Mouse (Mus musculus) limb, embryonic 13.5 days (tissue): ENCODE data around the gene Pnpla2. TPM values are rescaled to one million over a fixed set of nuclear protein-coding genes. Genes with fewer than 3 reads are reported as not detected.

ENCODE experiments used
- ATAC-seq: fragments of 200-750 bp; cut with Nextera tagmentation; 2 replicates; pipeline ENCODE4 v1.8.0; 2017; ENCODE audit warnings: low read depth, moderate number of reproducible peaks, moderate TSS enrichment; ENCODE audit not compliant: low FRiP score
- H3K27ac ChIP-seq: fragments of 300-500 bp; sonication (generic); 2 replicates; pipeline ENCODE4 v1.5.1; 2015; ENCODE audit warnings: inconsistent platforms, mild to moderate bottlenecking, moderate library complexity
- H3K27me3 ChIP-seq: fragments of 300-500 bp; sonication (generic); 2 replicates; pipeline ENCODE4 v1.6.1; 2015; ENCODE audit warnings: mild to moderate bottlenecking, inconsistent platforms
- H3K36me3 ChIP-seq: fragments of 300-500 bp; sonication (generic); 2 replicates; pipeline ENCODE4 v1.6.1; 2015; ENCODE audit warnings: inconsistent platforms, mild to moderate bottlenecking, moderate library complexity
- H3K4me1 ChIP-seq: fragments of 300-500 bp; sonication (generic); 2 replicates; pipeline ENCODE4 v1.6.1; 2015; ENCODE audit warnings: inconsistent platforms
- H3K4me2 ChIP-seq: fragments of 300-500 bp; sonication (generic); replicated peaks from 2 replicates; pipeline ENCODE4 v1.6.1; 2015; ENCODE audit warnings: inconsistent platforms, mild to moderate bottlenecking, moderate library complexity
- H3K4me3 ChIP-seq: fragments of 300-500 bp; sonication (generic); 2 replicates; pipeline ENCODE4 v1.5.1; 2015; ENCODE audit warnings: moderate library complexity, mild to moderate bottlenecking, inconsistent platforms
- H3K9ac ChIP-seq: fragments of 300-500 bp; sonication (generic); 2 replicates; pipeline ENCODE4 v1.6.1; 2015; ENCODE audit warnings: mild to moderate bottlenecking, inconsistent platforms
- H3K9me3 ChIP-seq: fragments of 300-500 bp; sonication (generic); 2 replicates; pipeline ENCODE4 v1.6.1; 2016; ENCODE audit warnings: inconsistent platforms
- WGBS: fragments of 180-500 bp; shearing (Covaris S2); methylation state at CpG from one replicate; pipeline ENCODE4 v1.1.7; 2015; 5-methylcytosine and 5-hydroxymethylcytosine counted together
- polyA plus RNA-seq: library from polyadenylated mRNA; unstranded; fragments of >200 nt; fragmentation: Nextera tagmentation; extraction: Ambion mirVana; gene quantifications from 2 replicates; pipeline ENCODE4 v1.2.1, GENCODE M21; 2015

Gene Pnpla2
- polyA plus RNA-seq, 1 experiment from 2014 or later = 14.7 TPM

DNA sequence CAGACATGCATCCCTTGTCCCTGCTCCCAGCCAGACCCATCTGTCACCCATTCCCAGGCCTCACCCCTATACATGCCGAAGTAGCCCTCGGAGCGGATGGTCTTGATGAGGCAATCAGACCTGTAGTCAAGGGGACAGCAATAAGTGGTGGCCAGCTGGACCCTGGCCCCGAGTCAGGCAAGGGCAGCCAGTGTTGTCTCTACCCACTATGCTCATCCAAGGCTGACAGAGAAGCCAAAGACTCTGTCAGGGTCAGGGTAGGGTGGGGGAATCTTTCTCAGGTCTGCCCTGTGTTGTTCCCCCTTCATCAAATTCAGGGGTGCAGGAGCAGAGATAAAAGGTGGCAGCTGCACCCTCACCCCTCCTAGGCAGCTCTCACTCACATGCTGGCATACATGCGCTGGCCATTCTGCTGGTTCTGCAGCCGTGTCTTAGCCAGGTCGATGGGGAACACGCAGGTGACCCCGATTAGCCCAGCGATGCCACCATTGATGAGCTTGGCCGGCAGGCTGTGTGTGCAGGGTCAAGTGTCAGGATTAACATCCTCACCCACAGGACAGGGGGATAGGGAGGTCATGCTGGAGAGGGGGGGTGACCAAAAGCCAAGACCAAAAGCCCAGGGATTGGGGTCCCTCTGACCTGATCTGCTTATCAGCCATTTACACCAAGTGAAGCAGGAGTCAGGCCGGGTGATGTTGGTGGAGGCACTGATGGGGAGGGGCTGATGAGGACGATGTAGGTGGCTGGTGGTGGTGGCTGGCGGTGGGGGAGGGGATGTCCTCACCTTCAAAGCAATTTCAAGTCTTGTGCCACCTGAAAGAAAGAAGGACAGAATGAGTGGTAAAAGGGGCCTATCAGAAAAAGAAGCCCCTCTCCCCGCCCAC lies 21.2 kb upstream of the Pnpla2 start:
- H3K4me1 ChIP-seq = peaks cover 55% of the 10 kb centered on the region
- no peak for ATAC-seq
- WGBS = 72% methylated on average over 15 of the region's 15 CpGs

DNA sequence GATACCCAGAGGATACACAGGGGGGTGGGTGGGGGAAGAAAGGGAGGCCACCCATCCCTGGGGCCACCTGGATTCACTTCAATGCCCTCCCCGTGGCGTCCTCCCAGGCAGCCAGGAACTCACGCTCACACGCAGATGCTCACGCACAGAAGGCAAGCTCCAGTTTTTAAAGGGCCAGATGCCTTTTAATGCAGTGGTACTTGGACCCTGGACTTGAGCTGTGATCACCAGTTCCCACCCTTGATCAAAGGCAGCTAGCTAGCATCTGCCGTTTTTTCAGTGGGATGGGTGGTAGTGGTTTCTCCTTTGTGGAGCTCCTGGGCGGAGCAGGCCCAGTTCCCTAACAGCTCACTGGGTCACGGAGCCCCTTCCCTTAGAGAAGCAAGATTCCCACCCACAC lies 20.5 kb upstream of the Pnpla2 start:
- H3K4me1 ChIP-seq = peaks cover 48% of the 10 kb centered on the region
- peaks cover 56% of the 10 kb centered on the region for H3K36me3 ChIP-seq
- peak overlapping the region; percentile 72 for H3K9ac ChIP-seq
- H3K4me2 ChIP-seq = peak overlapping the region; percentile 90
- H3K27me3 ChIP-seq = no peaks in the 10 kb centered on the region
- 0 out of 2 replicates have a peak overlapping the region, but pooled peaks have one; percentile 3 for H3K27ac ChIP-seq
- ATAC-seq = no peak
- H3K9me3 ChIP-seq = no peaks in the 10 kb centered on the region
- peak overlapping the region; percentile 55 for H3K4me3 ChIP-seq
- 11% methylated on average over 8 of the region's 8 CpGs for WGBS

More for the DNA sequence above, 21.2 kb upstream of the Pnpla2 start:
- H3K36me3 ChIP-seq = peaks cover 49% of the 10 kb centered on the region
- H3K27ac ChIP-seq = no peak overlapping the region
- no peaks in the 10 kb centered on the region for H3K9me3 ChIP-seq
- peak overlapping the region; percentile 72 for H3K9ac ChIP-seq
- H3K4me3 ChIP-seq = peak overlapping the region; percentile 55
- peak overlapping the region; percentile 90 for H3K4me2 ChIP-seq
- H3K27me3 ChIP-seq = no peaks in the 10 kb centered on the region

DNA sequence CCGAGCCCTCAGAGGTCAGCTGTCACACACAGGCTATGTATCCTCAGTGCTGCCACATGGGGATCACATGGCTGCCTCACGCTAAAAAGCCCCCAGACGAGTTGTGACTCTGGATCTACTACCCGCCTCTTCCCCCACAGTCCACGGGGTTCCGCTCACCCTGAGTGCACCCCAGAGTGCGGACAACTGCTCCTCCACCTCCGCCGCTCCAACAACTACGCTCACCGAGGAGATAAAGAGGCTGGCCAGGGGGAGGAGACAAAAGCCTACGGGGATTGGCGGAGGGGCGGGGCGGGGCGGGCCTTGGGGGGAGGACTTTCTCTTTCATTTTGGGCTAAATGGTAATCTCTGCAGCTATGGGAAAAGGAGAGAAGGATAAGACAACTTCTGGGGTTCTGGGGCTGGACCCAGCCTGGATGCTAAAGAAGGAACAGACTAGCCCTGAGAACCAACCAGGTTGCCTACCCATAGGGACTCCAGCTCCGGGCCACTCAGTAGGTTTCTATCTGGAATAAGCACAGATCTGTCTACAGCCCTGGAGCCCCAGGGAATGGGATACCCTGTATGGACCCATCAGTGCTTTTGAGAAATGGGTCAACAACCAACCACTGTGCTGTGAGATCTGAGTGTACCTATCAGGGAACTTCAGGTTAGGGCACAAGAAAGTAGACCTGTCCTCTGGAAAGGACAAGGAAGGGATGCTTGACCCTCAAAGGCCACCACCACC lies 19.7 kb upstream of the Pnpla2 start:
- Histone ChIP-seq H3K4me2 (peak overlapping the region; percentile 90), H3K4me1 (peaks cover 40% of the 10 kb centered on the region), H3K9me3 (no peaks in the 10 kb centered on the region), H3K4me3 (peak overlapping the region; percentile 55), H3K27me3 (no peaks in the 10 kb centered on the region), H3K9ac (peak overlapping the region; percentile 72), H3K27ac (0 out of 2 replicates have a peak overlapping the region, but pooled peaks have one; percentile 3), H3K36me3 (peaks cover 60% of the 10 kb centered on the region)
- WGBS = 6% methylated on average over 17 of the region's 17 CpGs
- no peak for ATAC-seq

DNA sequence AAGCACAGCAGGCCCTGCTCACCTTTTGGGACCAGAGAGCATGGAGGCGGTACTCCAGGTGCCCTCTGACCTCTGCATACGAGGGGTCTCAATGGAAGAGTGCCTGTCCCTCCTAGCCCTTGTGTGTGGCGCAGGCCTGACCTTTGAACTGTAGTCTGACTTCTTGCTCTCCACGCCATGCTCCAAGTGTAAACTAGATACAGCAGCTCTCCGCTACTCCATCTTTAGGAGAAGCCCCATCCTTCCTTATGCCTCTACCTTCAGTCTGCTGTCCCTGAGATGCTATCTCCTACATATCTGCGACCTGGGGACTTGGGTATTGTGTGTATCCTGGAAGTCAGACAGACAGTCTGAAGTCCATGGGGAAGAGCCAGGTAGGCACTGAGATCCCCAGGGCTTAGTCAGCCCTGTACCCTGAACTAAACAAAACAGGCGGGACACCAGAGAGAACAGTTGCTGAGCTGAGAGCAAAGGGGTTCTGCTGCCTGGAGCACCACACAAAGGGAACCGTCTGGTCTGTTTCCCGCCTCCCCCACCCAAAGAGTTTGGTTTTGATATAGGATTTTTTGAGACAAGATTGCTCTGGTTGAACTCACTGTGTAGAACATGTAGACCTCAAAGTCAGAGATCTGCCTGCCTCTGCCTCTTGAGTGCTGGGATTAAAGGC lies 19.0 kb upstream of the Pnpla2 start:
- no peaks in the 10 kb centered on the region for H3K27me3 ChIP-seq
- peak overlapping the region; percentile 90 for H3K4me2 ChIP-seq
- H3K4me1 ChIP-seq = peaks cover 43% of the 10 kb centered on the region
- H3K9ac ChIP-seq = no peak overlapping the region
- ATAC-seq = no peak
- H3K9me3 ChIP-seq = no peaks in the 10 kb centered on the region
- H3K4me3 ChIP-seq = peak overlapping the region; percentile 61
- 81% methylated on average over 9 of the region's 9 CpGs for WGBS
- peaks cover 60% of the 10 kb centered on the region for H3K36me3 ChIP-seq
- no peak overlapping the region for H3K27ac ChIP-seq

DNA sequence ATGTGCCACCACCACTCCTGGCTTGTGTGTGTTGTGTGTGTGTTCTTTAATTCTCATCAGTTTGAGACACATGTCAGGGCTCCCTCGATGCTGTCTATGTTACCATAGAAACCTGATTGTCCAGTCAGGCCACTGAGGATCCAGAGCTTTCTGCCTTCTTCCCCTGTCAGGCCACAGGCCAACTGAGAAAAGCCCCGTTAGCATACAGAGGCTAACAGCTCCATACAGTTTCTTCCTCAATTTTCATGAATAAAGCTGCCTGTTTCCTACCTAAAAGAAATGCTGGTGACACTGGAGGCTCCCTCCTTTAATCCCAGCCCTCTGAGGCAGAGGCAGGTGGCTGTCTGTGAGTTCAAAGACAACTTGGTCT lies 18.5 kb upstream of the Pnpla2 start:
- H3K9me3 ChIP-seq = no peaks in the 10 kb centered on the region
- ATAC-seq = no peak
- H3K9ac ChIP-seq = peak overlapping the region; percentile 85
- peak overlapping the region; percentile 90 for H3K4me2 ChIP-seq
- H3K27me3 ChIP-seq = no peaks in the 10 kb centered on the region
- H3K4me3 ChIP-seq = peak overlapping the region; percentile 61
- H3K27ac ChIP-seq = no peak overlapping the region; the same call in 1 of the 2 replicates
- 76% methylated on average over 2 of the region's 2 CpGs for WGBS
- H3K36me3 ChIP-seq = peaks cover 60% of the 10 kb centered on the region
- H3K4me1 ChIP-seq = peaks cover 45% of the 10 kb centered on the region

DNA sequence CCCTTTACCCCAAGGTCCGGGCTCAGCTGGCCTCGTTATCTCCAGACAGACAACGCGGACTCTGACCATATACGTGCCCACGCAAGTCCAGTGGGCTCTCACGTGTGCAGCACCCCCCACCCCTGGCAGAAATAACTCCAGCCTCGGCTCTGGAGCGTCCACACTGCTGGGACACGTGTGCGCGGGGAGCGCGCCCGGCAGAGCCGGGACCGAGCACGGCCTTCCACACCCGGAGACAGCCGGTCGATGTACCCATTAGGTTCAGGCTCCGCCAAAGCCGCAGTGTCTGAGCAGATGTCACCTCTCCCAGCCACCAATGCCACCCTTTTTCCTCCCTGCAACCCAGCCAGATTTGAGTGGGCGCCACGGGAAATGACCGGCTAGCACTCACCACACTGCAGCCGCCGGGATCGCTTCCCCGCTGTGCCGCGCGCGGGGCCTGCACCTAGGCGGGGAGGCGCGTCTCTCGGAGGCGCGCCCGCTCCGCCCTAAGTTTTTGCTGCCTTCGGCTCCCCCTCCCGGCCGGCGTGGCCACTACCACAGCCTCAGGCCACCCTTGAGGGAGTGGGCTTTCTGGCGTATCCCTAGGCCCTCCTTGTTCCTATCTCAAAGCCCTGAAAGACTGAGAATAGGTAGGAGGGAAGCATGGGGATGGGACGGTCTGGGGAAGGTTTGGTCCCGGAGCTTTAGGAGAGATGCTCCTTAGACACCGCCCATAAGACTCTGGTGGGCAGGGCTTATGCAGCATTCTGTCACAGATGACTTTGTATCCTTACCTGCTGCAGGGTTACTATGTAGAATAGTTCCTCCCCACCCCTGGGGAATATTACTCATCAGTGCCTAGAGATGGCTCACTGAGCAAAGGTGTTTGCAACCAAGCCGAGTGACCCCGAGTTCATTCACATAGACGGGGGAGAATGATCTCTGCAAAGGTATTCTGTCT lies 17.5 kb upstream of the Pnpla2 start, which contains the start of gene Slc25a22:
Slc25a22 (minus strand) TSS at position 715 of the 943 bp plus-strand sequence.
- peak within 1 kb of the TSS; percentile 85 for H3K9ac ChIP-seq
- H3K27me3 ChIP-seq = no peaks in the 10 kb centered on the region
- H3K27ac ChIP-seq = peak within 1 kb of the TSS; percentile 48; the same call in 1 of the 2 replicates
- WGBS = 5% methylated on average over 53 of the region's 53 CpGs
- H3K4me2 ChIP-seq = peak within 1 kb of the TSS; percentile 90
- ATAC-seq = peak; percentile 82
- peaks cover 53% of the 10 kb centered on the region for H3K4me1 ChIP-seq
- H3K9me3 ChIP-seq = no peaks in the 10 kb centered on the region
- H3K4me3 ChIP-seq = peak within 1 kb of the TSS; percentile 61
- peaks cover 59% of the 10 kb centered on the region for H3K36me3 ChIP-seq

DNA sequence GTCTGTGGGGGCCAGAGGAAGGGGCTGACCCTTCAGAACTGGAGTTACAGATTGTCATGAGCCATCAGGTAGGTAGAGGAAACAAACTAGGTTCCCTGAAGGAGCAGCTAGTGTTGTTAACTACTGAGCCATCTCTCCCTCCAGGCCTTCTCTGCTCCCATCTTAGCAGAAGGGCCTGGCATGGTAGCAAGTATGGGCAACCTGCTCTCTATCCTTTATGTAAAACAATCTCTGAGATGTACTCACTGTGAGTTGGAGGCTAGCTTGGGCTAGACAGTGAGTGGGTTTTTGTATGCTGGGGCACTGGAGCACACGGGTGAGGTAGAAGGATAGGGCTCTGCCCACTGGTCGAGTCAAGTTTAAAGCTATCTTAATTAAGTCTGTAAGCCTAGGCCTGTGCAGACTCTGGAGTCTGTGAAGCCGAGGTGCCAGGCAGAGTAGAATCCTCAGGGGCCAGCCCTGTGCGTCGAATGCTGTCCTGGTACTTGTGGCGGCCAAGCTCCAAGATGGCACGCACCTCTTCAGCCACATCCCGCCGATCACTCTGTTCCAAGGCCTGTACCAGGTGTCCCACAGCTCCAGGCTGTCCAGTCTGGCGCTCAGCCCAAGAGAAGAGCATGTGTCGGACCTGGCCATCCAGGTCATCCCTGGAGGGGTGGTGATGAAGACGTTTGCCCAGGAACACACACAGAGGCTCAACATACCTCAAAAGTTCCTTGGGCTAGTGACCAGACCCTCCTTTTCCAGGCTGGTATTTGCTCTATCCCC lies 16.6 kb upstream of the Pnpla2 start:
- ATAC-seq = no peak
- 91% methylated on average over 12 of the region's 12 CpGs for WGBS
- H3K27ac ChIP-seq = no peak overlapping the region

DNA sequence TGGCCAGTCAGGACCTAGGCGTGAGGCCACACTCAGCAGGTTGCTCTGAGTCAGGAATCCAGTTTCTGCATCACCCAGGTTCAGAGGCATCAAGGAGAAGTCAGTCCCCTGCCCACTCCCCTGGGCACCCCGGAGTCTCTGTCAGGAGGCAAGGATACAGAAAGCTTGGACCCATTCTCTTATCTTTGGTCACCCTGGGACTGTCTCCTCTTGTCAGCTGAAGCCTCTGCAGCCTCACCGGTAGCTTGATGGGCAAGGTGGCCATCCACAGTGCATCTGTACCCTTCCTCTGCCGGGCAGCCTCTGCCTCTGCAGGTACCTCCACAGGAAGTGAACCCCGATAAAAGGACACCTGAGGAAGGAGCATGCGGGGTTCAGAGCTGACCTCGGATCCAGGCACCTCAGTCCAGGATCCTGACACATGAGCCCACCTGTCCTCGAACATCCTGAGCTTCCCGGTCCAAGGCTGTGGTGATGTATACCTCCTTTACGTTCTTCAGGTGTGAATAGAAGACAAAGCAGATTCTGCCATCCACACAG lies 15.8 kb upstream of the Pnpla2 start:
- ATAC-seq = no peak
- Histone ChIP-seq H3K4me1 (peaks cover 57% of the 10 kb centered on the region), H3K4me2 (no peak overlapping the region), H3K27me3 (no peaks in the 10 kb centered on the region), H3K9me3 (no peaks in the 10 kb centered on the region), H3K36me3 (peaks cover 44% of the 10 kb centered on the region), H3K27ac (no peak overlapping the region), H3K4me3 (no peak overlapping the region), H3K9ac (0 out of 2 replicates have a peak overlapping the region, but pooled peaks have one; percentile 35)
- whole genome bisulfite sequencing = 91% methylated on average over 10 of the region's 10 CpGs

More for the DNA sequence above, 16.6 kb upstream of the Pnpla2 start:
- Histone ChIP-seq H3K4me3 (no peak overlapping the region), H3K4me2 (no peak overlapping the region), H3K9ac (peak overlapping the region; percentile 35; the same call in 1 of the 2 replicates), H3K27me3 (no peaks in the 10 kb centered on the region), H3K4me1 (peaks cover 60% of the 10 kb centered on the region), H3K36me3 (peaks cover 50% of the 10 kb centered on the region), H3K9me3 (no peaks in the 10 kb centered on the region)

DNA sequence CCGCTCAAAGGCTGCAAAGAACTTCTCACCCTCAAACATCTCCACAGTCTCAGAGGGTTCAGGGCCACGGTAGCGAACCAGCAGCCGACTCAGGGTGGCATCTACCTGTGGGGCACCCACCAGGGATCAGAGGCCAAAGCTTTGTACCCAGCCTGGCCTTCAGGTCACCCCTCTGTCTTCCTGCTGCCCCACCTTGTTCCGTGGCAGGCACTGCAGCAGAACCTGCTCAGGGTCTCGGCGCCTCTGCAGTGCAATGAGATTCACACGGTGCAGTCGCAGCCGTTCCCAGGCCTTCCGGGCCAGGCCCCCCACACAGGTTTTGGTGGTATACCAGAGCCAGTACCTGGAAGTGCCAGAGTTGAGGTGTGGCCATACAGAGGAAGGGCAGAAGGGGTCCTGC lies 15.2 kb upstream of the Pnpla2 start:
- Histone ChIP-seq H3K36me3 (peaks cover 44% of the 10 kb centered on the region), H3K4me2 (no peak overlapping the region), H3K27ac (no peak overlapping the region), H3K9me3 (no peaks in the 10 kb centered on the region), H3K27me3 (no peaks in the 10 kb centered on the region), H3K4me1 (peaks cover 55% of the 10 kb centered on the region), H3K4me3 (no peak overlapping the region), H3K9ac (no peak overlapping the region)
- WGBS = 95% methylated on average over 11 of the region's 11 CpGs
- no peak for ATAC-seq

DNA sequence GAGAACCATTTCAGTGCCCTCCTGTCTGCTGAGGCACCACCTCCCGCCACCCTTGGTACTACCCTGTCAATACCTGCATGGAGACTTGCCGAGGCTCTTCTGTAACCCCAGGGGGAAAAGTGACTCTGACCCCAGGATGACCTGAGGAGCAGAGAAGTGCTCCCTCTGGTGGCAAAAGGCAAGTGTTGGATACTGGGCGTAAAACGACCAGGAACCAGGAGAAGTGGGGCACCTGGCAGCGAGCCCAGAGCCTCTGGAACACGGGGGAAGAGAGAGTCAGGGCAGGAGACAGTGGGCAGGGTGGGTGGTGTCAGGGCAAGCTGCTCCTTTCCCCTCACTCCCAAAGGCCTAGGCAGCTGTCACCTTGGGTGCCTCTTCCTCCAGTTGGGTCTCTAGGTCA lies 14.4 kb upstream of the Pnpla2 start:
- Histone ChIP-seq H3K27me3 (no peaks in the 10 kb centered on the region), H3K4me3 (no peak overlapping the region), H3K27ac (no peak overlapping the region), H3K4me1 (peaks cover 47% of the 10 kb centered on the region), H3K9ac (no peak overlapping the region), H3K9me3 (no peaks in the 10 kb centered on the region), H3K36me3 (peaks cover 44% of the 10 kb centered on the region), H3K4me2 (no peak overlapping the region)
- ATAC-seq = no peak
- WGBS = 27% methylated on average over 6 of the region's 6 CpGs
